Mouse (Mus musculus) cortical plate, adult 2 months (tissue): Measurements from ENCODE around the gene Wwp2.

Experiments
- CTCF ChIP-seq: fragments of 200-500 bp; IDR thresholded peaks from 2 replicates; pipeline ENCODE4 v1.5.1; 2011; ENCODE audit warnings: mild to moderate bottlenecking, control low read depth, low read length; ENCODE audit not compliant: insufficient read depth; ENCODE audit errors: extremely low read depth
- POLR2A ChIP-seq: fragments of 200-500 bp; IDR thresholded peaks from 2 replicates; pipeline ENCODE4 v1.6.1; 2011; ENCODE audit warnings: mild to moderate bottlenecking, low read length, control low read depth; ENCODE audit not compliant: insufficient read depth; ENCODE audit errors: extremely low read depth

DNA sequence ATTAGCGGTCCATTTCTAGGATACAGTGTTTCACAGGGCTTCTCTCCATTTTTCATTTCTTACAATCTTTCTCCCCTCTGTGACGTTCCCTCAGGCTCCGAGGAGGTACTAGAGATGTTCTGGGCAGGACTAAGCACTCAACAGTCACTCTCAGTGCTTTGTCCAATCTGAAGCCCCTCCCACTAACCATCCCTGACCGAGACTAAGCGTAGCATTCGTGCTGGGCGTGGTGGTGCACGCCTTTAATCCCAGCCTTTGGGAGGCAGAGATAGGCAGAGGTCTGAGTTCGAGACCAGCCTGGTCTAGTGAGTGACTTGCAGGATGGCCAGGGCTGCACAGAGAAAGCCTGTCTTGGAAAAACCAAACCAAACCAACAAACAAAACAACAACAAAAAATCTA is 163.5 kb downstream of the Wwp2 start:
- TF ChIP-seq CTCF (no peak), POLR2A (no peak)
